Mouse (Mus musculus): ENCODE data around the gene Sult2a3.
"Not testable (repeated sequence)": the region's sequence is repeated elsewhere in the genome, so short reads cannot be mapped to it uniquely, and the experiment has no call there.

The Sult2a3 gene

DNA sequence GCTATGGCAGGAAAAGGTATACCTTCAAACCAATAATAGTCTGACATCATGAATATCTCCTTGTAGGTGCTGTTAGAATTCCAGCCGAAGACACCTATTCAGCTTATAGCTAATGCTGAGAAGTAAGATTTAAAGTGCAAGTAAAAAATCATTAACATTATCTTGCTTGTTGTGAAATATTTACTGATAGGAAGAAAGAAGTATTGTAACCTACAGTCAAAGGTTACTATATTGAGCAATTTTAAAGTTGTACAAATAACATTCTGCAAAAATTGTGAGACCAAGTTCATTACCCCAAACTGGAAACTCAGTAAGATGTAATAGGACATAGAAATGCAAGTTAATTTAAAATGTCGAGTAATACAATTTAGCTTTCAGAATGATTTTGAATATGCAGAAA, at the start of gene Sult2a3:
Gene Sult2a3, minus strand, starts transcription at position 101 of the 400 bp plus-strand sequence.
- DNase-seq = no peak

DNA sequence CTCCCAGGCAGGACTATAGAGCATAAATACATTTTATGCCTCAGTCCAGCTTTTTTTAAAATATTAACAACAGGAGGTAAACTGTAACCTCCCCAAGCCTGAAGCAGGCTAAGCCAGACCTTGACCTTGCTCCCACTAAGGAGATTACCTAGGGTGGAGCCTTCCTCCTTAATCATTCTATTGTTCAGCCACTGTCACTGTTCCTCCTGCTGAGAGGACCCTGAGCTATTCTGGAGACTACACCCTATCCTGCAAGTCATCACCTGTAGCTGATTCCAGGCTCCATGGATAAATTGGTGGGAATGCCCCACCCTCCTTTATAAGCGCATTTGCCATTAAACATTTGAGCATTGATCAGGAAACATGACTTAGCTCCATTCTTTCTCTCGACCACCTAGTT, 2.4 kb downstream of the Sult2a3 start:
- no peak for DNase-seq

DNA sequence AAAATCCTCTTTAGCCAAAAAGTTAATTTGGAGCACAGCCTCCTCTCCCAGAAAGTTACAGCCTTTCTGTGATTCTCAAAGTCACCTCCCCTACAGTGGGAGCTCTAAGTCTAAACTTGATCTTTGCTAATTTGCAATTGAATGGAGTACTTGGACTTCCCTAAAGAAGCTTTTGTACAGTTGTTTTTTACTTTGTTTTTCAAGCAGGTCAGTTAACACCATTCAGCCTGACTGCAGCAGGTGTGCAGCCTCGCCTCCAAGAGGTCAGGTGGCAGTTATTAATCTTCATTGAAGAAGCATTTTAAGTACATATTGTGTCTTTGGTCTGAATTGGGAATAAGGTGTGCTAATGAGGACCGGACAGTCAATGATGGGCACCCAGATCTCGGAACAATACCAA, 3.0 kb downstream of the Sult2a3 start:
- DNase-seq = not testable (repeated sequence)

DNA sequence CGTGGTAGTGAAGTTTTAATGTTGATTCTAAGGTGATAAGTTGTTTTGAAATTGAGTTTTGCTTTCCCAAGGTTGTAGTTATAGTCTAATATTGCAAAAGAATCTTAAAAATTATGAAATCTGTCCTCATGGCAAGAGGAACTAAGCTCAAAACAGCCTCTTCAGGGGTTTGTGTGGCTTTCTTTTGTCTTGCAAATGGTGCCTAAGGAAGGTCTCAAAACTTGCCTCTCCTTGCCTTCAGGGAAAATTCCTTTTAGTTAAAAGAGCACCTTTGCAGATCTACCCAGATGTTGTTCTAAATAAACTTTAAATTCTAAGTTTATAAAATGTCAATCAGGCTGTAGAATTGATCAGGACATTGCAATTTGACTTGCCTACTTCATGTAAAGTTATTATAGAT, 6.1 kb downstream of the Sult2a3 start:
- DNase-seq = no peak

DNA sequence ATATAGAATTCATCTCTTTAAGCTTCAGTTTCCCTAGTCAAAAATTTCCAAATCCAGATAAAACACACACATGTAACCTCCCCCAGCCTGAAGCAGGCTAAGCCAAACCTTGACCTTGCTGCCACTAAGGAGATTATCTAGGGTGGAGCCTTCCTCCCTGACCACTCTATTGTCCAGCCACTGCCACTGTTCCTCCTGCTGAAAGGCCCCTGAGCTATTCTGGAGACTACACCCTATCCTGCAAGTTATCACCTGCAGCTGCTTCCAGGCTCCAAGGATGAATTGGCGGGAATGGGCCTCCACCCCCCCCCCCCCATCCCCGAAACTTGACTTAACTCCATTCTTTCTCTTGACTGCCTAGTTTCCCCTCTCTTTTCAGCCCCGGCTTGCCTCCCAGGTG, 8.4 kb downstream of the Sult2a3 start:
- not testable (repeated sequence) for DNase-seq

DNA sequence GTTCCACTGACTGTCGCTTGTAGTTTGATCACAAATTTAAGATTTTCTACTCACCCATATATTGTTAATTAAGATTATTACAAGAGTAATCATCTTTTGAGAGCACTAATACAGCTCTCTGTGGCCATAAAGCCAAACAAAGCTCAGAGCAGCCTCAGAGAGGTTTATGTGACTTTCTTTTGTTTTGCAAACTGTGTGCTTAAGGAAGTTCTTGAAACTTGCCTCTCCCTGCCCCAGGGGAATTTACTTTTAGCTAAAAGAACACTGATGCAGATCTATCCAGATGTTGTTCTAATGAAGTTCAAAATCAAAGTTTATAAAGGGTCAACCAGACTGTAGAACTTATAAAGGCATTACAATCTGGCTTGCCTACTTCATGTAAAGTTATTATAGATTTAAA, 75.0 kb downstream of the Sult2a3 start:
- DNase-seq = not testable (repeated sequence)

DNA sequence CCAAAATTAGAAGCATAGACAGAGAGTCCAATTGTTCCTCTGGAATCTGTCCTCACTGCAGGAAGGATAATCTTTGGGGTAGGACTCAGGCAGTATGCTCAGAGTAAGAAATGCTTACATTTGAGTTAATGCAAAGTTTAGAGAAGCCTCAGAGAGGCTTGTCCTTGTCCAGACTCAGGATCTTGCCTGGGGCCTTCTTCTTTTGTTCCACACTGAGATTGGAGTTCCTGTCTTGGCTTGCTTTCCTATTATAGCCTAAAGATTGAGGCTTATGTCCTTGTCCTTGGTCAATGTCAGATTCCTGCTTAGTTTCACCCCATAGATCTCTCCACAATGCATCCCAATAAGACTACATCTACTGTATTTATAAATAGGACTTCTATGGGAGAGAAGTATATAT, 92.0 kb downstream of the Sult2a3 start:
- not testable (repeated sequence) for DNase-seq
